In genomic region chr3:20334681-20335080, GRCm38 (mm10) we compare ENCODE assay signal across 12 mouse cellular contexts. TPM values are rescaled to one million over a fixed set of nuclear protein-coding genes. Genes with fewer than 3 reads are reported as not detected.
A peak's percentile ranks its signal among the peaks of the same experiment; 100 is the strongest.
DNase-seq lines count a peak whose midpoint lies in the region; ATAC-seq lines count a peak whose summit lies in the region.
"Had no signal": no experiment of that assay in that cellular context is flagged by ENCODE, and none has a peak within 500 bp of the region (broad histone marks: within the 10 kb centered on the region; RNA-seq: fewer than 3 reads in every experiment).

No protein-coding gene starts in this region.

- no peak for ATAC-seq in embryonic facial prominence, embryonic 11.5 days (replicated peaks; ENCODE audit: insufficient number of reproducible peaks, low FRiP score, low TSS enrichment, low read depth)
- peak; percentile 61; the same call in 1 of the 2 replicates for ATAC-seq in granulocyte monocyte progenitor cell, adult 5-6 weeks (replicated peaks; ENCODE audit: poor library complexity, severe bottlenecking)

- H3K9me3 ChIP-seq in embryonic facial prominence, embryonic 11.5 days (replicated peaks; ENCODE audit: control insufficient read depth, low read length) = no peaks in the 10 kb centered on the region
- H3K9me3 ChIP-seq in embryonic facial prominence, embryonic 10.5 days = no peaks in the 10 kb centered on the region

- H3K9ac ChIP-seq in embryonic facial prominence, embryonic 11.5 days (replicated peaks; ENCODE audit: low read length) = no peak overlapping the region

- no peak overlapping the region for H3K4me2 ChIP-seq in embryonic facial prominence, embryonic 11.5 days (ENCODE audit: low read depth, low read length)

- H3K4me3 ChIP-seq in embryonic facial prominence, embryonic 11.5 days (ENCODE audit: low read depth, low read length) = no peak overlapping the region
- H3K4me3 ChIP-seq in embryonic facial prominence, embryonic 10.5 days = no peak overlapping the region

- H3K27ac ChIP-seq in embryonic facial prominence, embryonic 11.5 days (replicated peaks; ENCODE audit: low read depth, low read length) = no peak overlapping the region
- H3K27ac ChIP-seq in embryonic facial prominence, embryonic 10.5 days (replicated peaks) = no peak overlapping the region
- H3K27ac ChIP-seq: macrophage had no signal

- H3K36me3 ChIP-seq in embryonic facial prominence, embryonic 11.5 days (replicated peaks; ENCODE audit: control insufficient read depth, insufficient read depth, low read depth, low read length) = no peaks in the 10 kb centered on the region
- no peaks in the 10 kb centered on the region for H3K36me3 ChIP-seq in embryonic facial prominence, embryonic 10.5 days (replicated peaks)

- intact Hi-C loops in left cerebral cortex, postnatal 4 days (cut with DNase I) = no loop called here

- DNase-seq in embryonic facial prominence, embryonic 11.5 days (ENCODE audit: low spot score) = peak; percentile 6
- no peak for DNase-seq in embryonic facial prominence, embryonic 10.5 days (ENCODE audit: low spot score)
- peak; percentile 5 for DNase-seq in retina, embryonic 14.5 days (ENCODE audit: low spot score)
- DNase-seq in retina, postnatal 1 day = no peak
- DNase-seq in thymus, postnatal 25 days = peak; percentile 34
- no peak for DNase-seq in spleen, postnatal 36 days (ENCODE audit: low spot score in 2 of 2)
- DNase-seq in left cerebral cortex, postnatal 4 days = no peak
- DNase-seq: cerebellum, adult 9-10 months; gastrocnemius, postnatal 10 days; kidney, adult 11 months had no signal

- no peaks in the 10 kb centered on the region for H3K27me3 ChIP-seq in embryonic facial prominence, embryonic 11.5 days (ENCODE audit: control insufficient read depth, insufficient read depth, low read length)
- H3K27me3 ChIP-seq in embryonic facial prominence, embryonic 10.5 days (replicated peaks; ENCODE audit: low read depth, poor library complexity, severe bottlenecking) = no peaks in the 10 kb centered on the region

- 59% methylated on average over 5 of the region's 5 CpGs for WGBS in embryonic facial prominence, embryonic 11.5 days
- 68% methylated on average over 5 of the region's 5 CpGs for WGBS in embryonic facial prominence, embryonic 10.5 days

- H3K4me1 ChIP-seq in embryonic facial prominence, embryonic 11.5 days (ENCODE audit: control insufficient read depth, insufficient read depth, low read length) = no peaks in the 10 kb centered on the region
- H3K4me1 ChIP-seq in embryonic facial prominence, embryonic 10.5 days = no peaks in the 10 kb centered on the region

RNA-seq across cellular contexts. Expression of gene Agtr1b, which starts 32.3 kb away (rescaled TPM):
- polyA plus RNA-seq in embryonic facial prominence, embryonic 11.5 days (2014; fragmentation: Nextera tagmentation; extraction: Ambion mirVana) = 0.35 TPM in 1 of 2 replicates, not detected in the other
- polyA plus RNA-seq in embryonic facial prominence, embryonic 10.5 days (2016; fragmentation: Nextera tagmentation; extraction: Ambion mirVana) = not detected in 2 replicates
- total RNA-seq in granulocyte monocyte progenitor cell, adult 5-6 weeks (2014; fragmentation: Nextera tagmentation) = not detected in 2 replicates
- total RNA-seq in granulocyte monocyte progenitor cell, adult 5-6 weeks (2017) = not detected in 2 replicates
- total RNA-seq in left cerebral cortex, postnatal 4 days (2021) = under 1 TPM; 0.28 to 0.44 TPM
- polyA plus RNA-seq: macrophage had no signal

RNA-seq across cellular contexts. Expression of gene Cpb1, which starts 59.1 kb away (rescaled TPM):
- polyA plus RNA-seq in embryonic facial prominence, embryonic 11.5 days (2014; fragmentation: Nextera tagmentation; extraction: Ambion mirVana) = not detected in 2 replicates
- not detected in 2 replicates for polyA plus RNA-seq in embryonic facial prominence, embryonic 10.5 days (2016; fragmentation: Nextera tagmentation; extraction: Ambion mirVana)
- total RNA-seq in granulocyte monocyte progenitor cell, adult 5-6 weeks (2014; fragmentation: Nextera tagmentation) = not detected in 2 replicates
- total RNA-seq in granulocyte monocyte progenitor cell, adult 5-6 weeks (2017) = not detected in 2 replicates
- total RNA-seq in left cerebral cortex, postnatal 4 days (2021) = under 1 TPM; 0.14 to 0.34 TPM
- polyA plus RNA-seq: macrophage had no signal

Comparison
In these comparisons a context has a peak if more than half of its experiments do, and no peak if none do; other contexts are left out.
1. DNase-seq: peak in embryonic facial prominence, embryonic 11.5 days (single experiment), retina, embryonic 14.5 days (single experiment) and thymus, postnatal 25 days (single experiment); none in embryonic facial prominence, embryonic 10.5 days (single experiment), retina, postnatal 1 day (single experiment), spleen, postnatal 36 days (0 of 2) and left cerebral cortex, postnatal 4 days (single experiment).